Mouse (Mus musculus) monocyte, adult 59 days (primary cell): Measurements from ENCODE around the gene Ngdn. TPM values are rescaled to one million over a fixed set of nuclear protein-coding genes. Genes with fewer than 3 reads are reported as not detected.

Experiments used
- total RNA-seq, 2 experiments: library from RNA; stranded (reverse); gene quantifications; one replicate each; pipeline ENCODE4 v1.2.4; 2023

The Ngdn gene
- total RNA-seq: 10 to 100 TPM; 48.0 to 59.7 TPM

GRCm38 (mm10) chr14:55014991-55015766, at the start of gene Ngdn:
Gene Ngdn (plus strand): TSS chr14:55015454.

GRCm38 (mm10) chr14:54966320-54966977, 48.8 kb upstream of the Ngdn start, which contains the start of gene Myh6:
Gene Myh6 (minus strand): TSS chr14:54966927.

GRCm38 (mm10) chr14:54976633-54977032, 38.6 kb upstream of the Ngdn start, which contains the start of gene Gm17428:
Gene Gm17428 (plus strand): TSS chr14:54976933.

GRCm38 (mm10) chr14:54994136-54994868, 21.0 kb upstream of the Ngdn start, which contains the start of gene Myh7:
Gene Myh7 (minus strand): TSS chr14:54994626.

Other genes with a start within 250 kb of the Ngdn start
- gene Slc7a8, start 233.5 kb upstream of the Ngdn start, total RNA-seq: 10 to 100 TPM; 33.9 to 35.1 TPM
- not detected for gene Rnf212b, start 201.3 kb upstream of the Ngdn start, total RNA-seq
- 10 to 100 TPM in 1 of 2 experiments, 1 to 10 TPM in 1; 8.8 to 10.4 TPM for gene Homez, start 144.5 kb upstream of the Ngdn start, total RNA-seq
- 1 to 10 TPM; 4.9 to 7.5 TPM for gene Ppp1r3e, start 137.9 kb upstream of the Ngdn start, total RNA-seq
- 10 to 100 TPM; 10.5 to 18.6 TPM for gene Bcl2l2, start 132.1 kb upstream of the Ngdn start, total RNA-seq
- gene Gm20521, start 132.0 kb upstream of the Ngdn start, total RNA-seq: 1 to 10 TPM; 1.5 to 2.0 TPM
- gene Pabpn1, start 123.0 kb upstream of the Ngdn start, total RNA-seq: 100 to 1,000 TPM; 173 to 176 TPM
- gene Slc22a17, start 102.3 kb upstream of the Ngdn start, total RNA-seq: 1 to 10 TPM; 5.2 to 7.3 TPM
- not detected for gene Efs, start 89.3 kb upstream of the Ngdn start, total RNA-seq
- gene Il25, start 82.8 kb upstream of the Ngdn start, total RNA-seq: not detected
- gene Cmtm5, start 79.2 kb upstream of the Ngdn start, total RNA-seq: not detected
- gene Myh6, start 48.5 kb upstream of the Ngdn start, total RNA-seq: not detected
- gene Gm17428, start 38.5 kb upstream of the Ngdn start, total RNA-seq: not detected
- not detected for gene Myh7, start 20.8 kb upstream of the Ngdn start, total RNA-seq
- gene Zfhx2, start 76.9 kb downstream of the Ngdn start, total RNA-seq: 1 to 10 TPM; 6.7 to 8.1 TPM
- 1 to 10 TPM; 5.2 to 5.7 TPM for gene Thtpa, start 79.3 kb downstream of the Ngdn start, total RNA-seq
- 10 to 100 TPM; 72.9 to 79.5 TPM for gene Ap1g2, start 91.1 kb downstream of the Ngdn start, total RNA-seq
- not detected for gene Jph4, start 101.5 kb downstream of the Ngdn start, total RNA-seq
- not detected for gene Dhrs2, start 206.6 kb downstream of the Ngdn start, total RNA-seq